Mouse (Mus musculus) gastrocnemius, postnatal 36 days (tissue): Measurements from ENCODE around the gene Grasp. TPM values are rescaled to one million over a fixed set of nuclear protein-coding genes. Genes with fewer than 3 reads are reported as not detected.
A peak's percentile ranks its signal among the peaks of the same experiment; 100 is the strongest.

Experiments
- DNase-seq, 2 experiments: peaks; one replicate each; pipeline ENCODE4 v3.0.0; 2022
- intact Hi-C: fragments of 180-260 bp; cut with DNase I; formaldehyde crosslinking; loops from one replicate; pipeline ENCODE4 v1.15.1; 2025
- microRNA-seq, 2 experiments: library from miRNA; unstranded; fragments of <30 nt; microRNA quantifications; one replicate each; pipeline ENCODE4 v1.2.0; 2021
- total RNA-seq, 2 experiments: library from RNA; stranded (reverse); gene quantifications; 2 replicates each; pipeline ENCODE4 v1.2.3; 2021

Gene Grasp
- total RNA-seq, 2 experiments from 2014 or later: 5.7 to 6.3 TPM

GRCm38 (mm10) chr15:101266132-101266963, 42.4 kb downstream of the Grasp start:
- intact Hi-C loops: no loop called here
- DNase-seq: peak; percentile 90 to 97

DNA sequence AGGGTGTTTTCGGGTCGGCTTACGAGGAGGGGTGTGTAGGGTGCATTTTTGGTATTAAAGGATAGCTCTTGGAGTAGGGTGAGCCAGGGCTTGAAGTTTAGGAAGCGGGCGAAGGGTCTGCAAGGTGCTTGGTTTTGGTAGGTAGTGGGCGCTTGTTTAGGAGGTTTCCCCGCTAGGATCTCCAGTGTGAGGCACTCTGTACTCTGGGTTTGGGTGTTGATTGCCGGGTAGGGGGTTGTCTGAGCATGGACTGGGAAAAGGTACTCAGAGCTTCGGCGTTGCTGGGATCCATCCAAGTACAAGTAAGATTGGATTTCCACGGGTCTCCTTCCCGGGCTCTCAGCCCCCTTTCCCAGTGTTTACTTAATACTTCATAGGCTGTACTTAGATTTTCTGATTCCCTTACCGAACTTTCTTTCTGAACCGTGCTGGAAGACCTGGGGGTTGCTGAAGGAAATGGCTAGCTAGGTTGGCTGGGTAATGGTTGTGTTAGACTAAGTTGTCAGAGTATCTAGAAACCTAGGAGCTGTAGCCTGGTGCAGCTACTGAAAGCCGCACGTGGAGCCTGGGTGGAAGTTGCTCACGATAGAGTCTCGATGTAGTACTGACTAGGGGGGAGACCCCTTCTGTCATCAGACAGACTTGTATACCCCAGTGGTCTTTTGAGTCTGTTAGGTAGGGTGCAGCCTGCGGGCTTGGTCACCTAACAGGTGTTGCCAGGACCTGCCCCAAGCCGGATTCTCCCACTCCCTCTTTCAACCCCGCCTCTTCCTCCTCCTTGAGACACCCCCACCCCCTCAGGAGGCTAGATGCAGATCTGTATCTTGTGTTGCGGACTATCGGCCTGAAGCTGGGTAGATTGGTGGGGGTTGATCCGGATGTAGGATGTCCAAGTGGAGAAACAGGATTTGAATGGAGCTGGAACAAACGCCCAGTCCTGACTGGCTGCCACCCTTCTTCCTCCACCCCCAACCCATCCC, 43.4 kb downstream of the Grasp start:
- intact Hi-C loops: no loop called here
- no peak for DNase-seq

DNA sequence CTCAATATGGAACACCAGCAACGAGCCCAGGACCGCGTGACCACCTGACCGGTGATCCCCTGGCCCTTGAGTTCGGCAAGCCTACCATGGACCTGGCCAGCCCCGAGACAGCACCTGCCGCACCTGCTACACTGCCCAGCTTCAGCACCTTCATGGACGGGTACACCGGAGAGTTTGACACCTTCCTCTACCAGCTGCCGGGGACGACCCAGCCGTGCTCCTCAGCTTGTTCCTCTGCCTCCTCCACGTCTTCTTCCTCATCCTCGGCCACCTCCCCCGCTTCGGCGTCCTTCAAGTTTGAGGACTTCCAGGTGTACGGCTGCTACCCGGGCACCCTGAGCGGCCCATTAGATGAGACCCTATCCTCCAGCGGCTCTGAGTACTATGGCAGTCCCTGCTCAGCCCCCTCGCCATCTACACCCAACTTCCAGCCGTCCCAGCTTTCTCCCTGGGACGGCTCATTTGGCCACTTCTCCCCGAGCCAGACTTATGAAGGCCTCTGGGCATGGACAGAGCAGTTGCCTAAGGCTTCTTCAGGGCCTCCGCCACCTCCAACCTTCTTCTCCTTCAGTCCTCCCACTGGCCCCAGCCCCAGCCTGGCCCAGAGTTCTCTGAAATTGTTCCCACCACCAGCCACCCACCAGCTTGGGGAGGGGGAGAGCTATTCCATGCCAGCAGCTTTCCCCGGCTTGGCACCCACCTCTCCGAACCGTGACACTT, 46.3 kb downstream of the Grasp start:
- intact Hi-C loops: no loop called here
- no peak for DNase-seq

DNA sequence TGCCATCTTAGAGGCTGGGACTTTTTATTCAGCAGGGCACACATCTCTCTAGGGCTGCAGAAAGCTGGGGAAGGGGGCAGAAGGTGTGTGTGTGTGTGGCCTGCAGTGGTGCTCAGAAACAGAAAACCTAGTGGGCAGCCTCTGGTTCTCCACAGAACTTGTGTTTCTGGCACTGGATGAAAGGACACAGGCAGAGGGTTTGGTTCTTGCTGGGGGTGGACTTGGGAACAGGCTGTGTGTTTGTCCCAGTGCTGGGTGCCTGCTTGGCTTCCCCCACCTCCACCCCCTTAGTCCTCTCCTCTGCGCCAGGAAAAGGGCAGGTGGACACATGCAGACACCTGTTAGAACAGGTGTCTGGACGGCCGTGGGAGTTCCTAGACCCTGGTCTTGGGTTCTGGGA, 47.1 kb downstream of the Grasp start:
- no peak for DNase-seq
- intact Hi-C loops: no loop called here

GRCm38 (mm10) chr15:101271513-101271912, 47.5 kb downstream of the Grasp start:
- DNase-seq: no peak
- intact Hi-C loops: no loop called here

DNA sequence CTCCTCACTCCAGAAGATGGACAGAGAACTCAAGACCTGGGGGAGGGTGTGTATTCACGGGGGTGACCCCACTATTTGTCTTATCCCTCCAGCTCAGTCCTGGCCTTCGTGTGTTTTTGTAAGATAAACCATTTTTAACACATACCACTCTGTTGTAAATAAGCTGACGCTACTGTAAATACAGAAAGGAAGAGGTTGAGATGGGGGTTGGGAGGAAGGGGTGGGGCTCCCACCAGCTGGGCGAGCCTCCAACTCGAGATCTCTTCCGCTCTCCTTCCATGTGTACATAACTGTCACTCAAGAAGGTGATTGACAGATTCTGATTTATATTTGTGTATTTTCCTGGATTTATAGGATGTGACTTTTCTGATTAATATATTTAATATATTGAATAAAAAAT, 50.4 kb downstream of the Grasp start:
- intact Hi-C loops: no loop called here

GRCm38 (mm10) chr15:101277351-101277899, 53.4 kb downstream of the Grasp start:
- intact Hi-C loops: no loop called here
- DNase-seq: no peak

More for the DNA sequence above, 50.4 kb downstream of the Grasp start:
- DNase-seq: no peak

DNA sequence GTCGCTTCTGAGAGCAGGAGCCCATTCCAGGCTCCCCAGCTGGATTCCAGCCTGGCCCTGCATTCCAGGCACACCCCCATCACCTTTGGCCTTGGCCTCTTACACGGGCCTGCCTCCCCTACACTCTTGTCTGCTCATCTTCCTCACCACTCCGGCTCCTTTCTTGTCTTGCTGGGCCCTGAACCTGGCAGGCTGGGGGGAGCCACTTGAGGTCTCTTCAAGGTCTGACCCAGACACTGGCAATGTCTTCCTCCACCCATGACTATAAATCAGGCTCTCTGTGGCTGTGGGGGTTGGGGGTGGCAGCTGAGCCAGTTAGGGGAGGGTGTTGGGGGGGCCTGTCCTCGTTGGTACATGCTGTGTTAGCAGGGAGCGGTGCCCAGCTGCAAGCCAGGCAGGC, 54.6 kb downstream of the Grasp start:
- peak in 1 of 2 experiments; percentile 60 for DNase-seq
- intact Hi-C loops: no loop called here

- intact Hi-C loops: no loop called here
- DNase-seq: no peak
Measured at GRCm38 (mm10) chr15:101279430-101279999, 55.5 kb downstream of the Grasp start.

Small RNA genes lying within 50 kb of the gene (microRNA-seq; reads per million reads assigned to microRNA genes)
- gene Mir6962: 0.36 to 0.74 reads per million in 2 experiments

Other genes starting within 250 kb of the Grasp start
- not detected for gene Gm47841, start 176.8 kb upstream of the Grasp start, total RNA-seq
- under 1 TPM; 0.54 to 0.74 TPM for gene Fignl2, start 145.6 kb upstream of the Grasp start, total RNA-seq
- gene Ankrd33, start 108.4 kb upstream of the Grasp start, total RNA-seq: not detected
- 1 to 10 TPM; 8.5 to 9.2 TPM for gene Acvrl1, start 95.7 kb upstream of the Grasp start, total RNA-seq
- 10 to 100 TPM; 32.4 to 36.5 TPM for gene Acvr1b, start 50.1 kb upstream of the Grasp start, total RNA-seq
- gene Nr4a1, start 30.1 kb downstream of the Grasp start, total RNA-seq: 100 to 1,000 TPM; 152 to 202 TPM
- 10 to 100 TPM; 30.6 to 32.6 TPM for gene Atg101, start 60.1 kb downstream of the Grasp start, total RNA-seq
- under 1 TPM; 0.23 to 0.44 TPM for gene 6030408B16Rik, start 69.0 kb downstream of the Grasp start, total RNA-seq
- 1 to 10 TPM; 1.9 to 2.5 TPM for gene Krt80, start 146.0 kb downstream of the Grasp start, total RNA-seq
- under 1 TPM in 1 of 2 experiments, not detected in 1; 0.15 TPM for gene Krt7, start 186.9 kb downstream of the Grasp start, total RNA-seq
- gene Krt87, start 214.6 kb downstream of the Grasp start, total RNA-seq: not detected
- not detected for gene Krt88, start 223.6 kb downstream of the Grasp start, total RNA-seq
- not detected for gene Krt81, start 239.6 kb downstream of the Grasp start, total RNA-seq
- not detected for gene Krt86, start 249.3 kb downstream of the Grasp start, total RNA-seq